Mouse (Mus musculus) lung, embryonic 15.5 days (tissue): ENCODE measurements around the gene Atp9a. TPM values are rescaled to one million over a fixed set of nuclear protein-coding genes. Genes with fewer than 3 reads are reported as not detected.
A peak's percentile ranks its signal among the peaks of the same experiment; 100 is the strongest.

Source experiments
- ATAC-seq: fragments of 200-750 bp; cut with Nextera tagmentation; 2 replicates; pipeline ENCODE4 v1.8.0; 2017; ENCODE audit warnings: moderate number of reproducible peaks, borderline replicate concordance; ENCODE audit not compliant: low FRiP score, low TSS enrichment; ENCODE audit errors: extremely low read depth
- H3K27ac ChIP-seq: fragments of 300-500 bp; sonication (generic); 2 replicates; pipeline ENCODE4 v1.5.1; 2015; ENCODE audit warnings: moderate library complexity, mild to moderate bottlenecking, inconsistent platforms
- H3K27me3 ChIP-seq: fragments of 300-500 bp; sonication (generic); 2 replicates; pipeline ENCODE4 v1.6.1; 2015; ENCODE audit warnings: inconsistent platforms
- H3K36me3 ChIP-seq: fragments of 300-500 bp; sonication (generic); 2 replicates; pipeline ENCODE4 v1.6.1; 2015; ENCODE audit warnings: inconsistent platforms
- H3K4me1 ChIP-seq: fragments of 300-500 bp; sonication (generic); 2 replicates; pipeline ENCODE4 v1.6.1; 2015; ENCODE audit warnings: inconsistent platforms
- H3K4me2 ChIP-seq: fragments of 300-500 bp; sonication (generic); 2 replicates; pipeline ENCODE4 v1.6.1; 2015; ENCODE audit warnings: inconsistent platforms, mild to moderate bottlenecking, moderate library complexity
- H3K4me3 ChIP-seq: fragments of 300-500 bp; sonication (generic); 2 replicates; pipeline ENCODE4 v1.5.1; 2015; ENCODE audit warnings: mild to moderate bottlenecking, inconsistent platforms
- H3K9ac ChIP-seq: fragments of 300-500 bp; sonication (generic); 2 replicates; pipeline ENCODE4 v1.6.1; 2015; ENCODE audit warnings: inconsistent platforms
- H3K9me3 ChIP-seq: fragments of 300-500 bp; sonication (generic); 2 replicates; pipeline ENCODE4 v1.6.1; 2016; ENCODE audit warnings: inconsistent platforms
- WGBS: fragments of 180-500 bp; shearing (Covaris S2); methylation state at CpG from one replicate; pipeline ENCODE4 v1.1.7; 2015; 5-methylcytosine and 5-hydroxymethylcytosine counted together
- polyA plus RNA-seq: library from polyadenylated mRNA; unstranded; fragments of >200 nt; fragmentation: Nextera tagmentation; extraction: Ambion mirVana; gene quantifications from 2 replicates; pipeline ENCODE4 v1.2.1, GENCODE M21; 2015

Gene Atp9a
- polyA plus RNA-seq, 1 experiment from 2014 or later: 14.3 TPM

GRCm38 (mm10) chr2:168628787-168629186 lies 113.4 kb downstream of the Atp9a start:
- no peaks in the 10 kb centered on the region for H3K36me3 ChIP-seq
- H3K4me2 ChIP-seq: no peak overlapping the region
- no peak overlapping the region for H3K27ac ChIP-seq
- H3K9me3 ChIP-seq: no peaks in the 10 kb centered on the region
- no peak overlapping the region for H3K4me3 ChIP-seq
- H3K4me1 ChIP-seq: peaks cover 11% of the 10 kb centered on the region
- ATAC-seq: no peak
- 23% methylated on average over 8 of the region's 8 CpGs for WGBS
- H3K27me3 ChIP-seq: no peaks in the 10 kb centered on the region
- H3K9ac ChIP-seq: no peak overlapping the region

- H3K9ac ChIP-seq: no peak overlapping the region
- no peak overlapping the region for H3K27ac ChIP-seq
- no peaks in the 10 kb centered on the region for H3K9me3 ChIP-seq
- no peak overlapping the region for H3K4me2 ChIP-seq
- no peaks in the 10 kb centered on the region for H3K36me3 ChIP-seq
- H3K4me1 ChIP-seq: 0 out of 2 replicates have a peak, but pooled peaks cover 4% of the 10 kb centered on the region
- 54% methylated on average over 20 of the region's 20 CpGs for WGBS
- H3K27me3 ChIP-seq: no peaks in the 10 kb centered on the region
- ATAC-seq: no peak
- no peak overlapping the region for H3K4me3 ChIP-seq
Measured at GRCm38 (mm10) chr2:168627829-168628770, 114.1 kb downstream of the Atp9a start.

- WGBS: 77% methylated on average over 9 of the region's 9 CpGs
- H3K9me3 ChIP-seq: no peaks in the 10 kb centered on the region
- H3K27me3 ChIP-seq: no peaks in the 10 kb centered on the region
- no peak overlapping the region for H3K4me2 ChIP-seq
- H3K9ac ChIP-seq: no peak overlapping the region
- H3K36me3 ChIP-seq: no peaks in the 10 kb centered on the region
- no peaks in the 10 kb centered on the region for H3K4me1 ChIP-seq
- H3K4me3 ChIP-seq: no peak overlapping the region
- ATAC-seq: no peak
- no peak overlapping the region for H3K27ac ChIP-seq
Measured at GRCm38 (mm10) chr2:168626385-168626784, 115.8 kb downstream of the Atp9a start.

- Histone ChIP-seq H3K9ac (no peak overlapping the region), H3K4me1 (no peaks in the 10 kb centered on the region), H3K4me2 (no peak overlapping the region), H3K4me3 (no peak overlapping the region), H3K27me3 (no peaks in the 10 kb centered on the region), H3K36me3 (no peaks in the 10 kb centered on the region), H3K9me3 (no peaks in the 10 kb centered on the region), H3K27ac (no peak overlapping the region)
- no peak for ATAC-seq
- 58% methylated on average over 4 of the region's 4 CpGs for WGBS
Measured at GRCm38 (mm10) chr2:168625091-168625490, 117.1 kb downstream of the Atp9a start.

- Histone ChIP-seq H3K27me3 (peaks cover 5% of the 10 kb centered on the region; the same call in 1 of the 2 replicates), H3K4me3 (no peak overlapping the region), H3K4me2 (no peak overlapping the region), H3K27ac (no peak overlapping the region), H3K36me3 (no peaks in the 10 kb centered on the region), H3K9ac (no peak overlapping the region), H3K9me3 (no peaks in the 10 kb centered on the region), H3K4me1 (no peaks in the 10 kb centered on the region)
- 72% methylated on average over 11 of the region's 11 CpGs for WGBS
- ATAC-seq: no peak
Measured at GRCm38 (mm10) chr2:168621111-168621802, 121.0 kb downstream of the Atp9a start.

- peaks cover 24% of the 10 kb centered on the region for H3K4me1 ChIP-seq
- H3K4me3 ChIP-seq: no peak overlapping the region
- no peaks in the 10 kb centered on the region for H3K36me3 ChIP-seq
- H3K9me3 ChIP-seq: no peaks in the 10 kb centered on the region
- WGBS: 72% methylated on average over 15 of the region's 15 CpGs
- H3K27me3 ChIP-seq: peaks cover 5% of the 10 kb centered on the region; the same call in 1 of the 2 replicates
- no peak overlapping the region for H3K27ac ChIP-seq
- H3K9ac ChIP-seq: no peak overlapping the region
- no peak for ATAC-seq
- H3K4me2 ChIP-seq: no peak overlapping the region
Measured at GRCm38 (mm10) chr2:168618205-168618717, 123.9 kb downstream of the Atp9a start.

GRCm38 (mm10) chr2:168615160-168615559 lies 127.0 kb downstream of the Atp9a start:
- Histone ChIP-seq H3K27me3 (peaks cover 5% of the 10 kb centered on the region), H3K4me3 (no peak overlapping the region), H3K4me2 (no peak overlapping the region), H3K36me3 (no peaks in the 10 kb centered on the region), H3K27ac (no peak overlapping the region), H3K9ac (no peak overlapping the region), H3K9me3 (no peaks in the 10 kb centered on the region), H3K4me1 (peaks cover 30% of the 10 kb centered on the region)
- WGBS: 85% methylated on average over 3 of the region's 3 CpGs
- ATAC-seq: 0 out of 2 replicates have a peak, but pooled peaks have one; percentile 15

- peak overlapping the region; percentile 23 for H3K4me2 ChIP-seq
- H3K4me1 ChIP-seq: peaks cover 30% of the 10 kb centered on the region
- ATAC-seq: peak; percentile 50; the same call in 1 of the 2 replicates
- no peak overlapping the region for H3K9ac ChIP-seq
- WGBS: 57% methylated on average over 18 of the region's 18 CpGs
- no peaks in the 10 kb centered on the region for H3K36me3 ChIP-seq
- no peak overlapping the region for H3K27ac ChIP-seq
- H3K27me3 ChIP-seq: peaks cover 5% of the 10 kb centered on the region
- no peak overlapping the region for H3K4me3 ChIP-seq
- no peaks in the 10 kb centered on the region for H3K9me3 ChIP-seq
Measured at GRCm38 (mm10) chr2:168614170-168614872, 127.9 kb downstream of the Atp9a start.

- WGBS: 36% methylated on average over 13 of the region's 13 CpGs
- no peaks in the 10 kb centered on the region for H3K9me3 ChIP-seq
- peak overlapping the region; percentile 23; the same call in 1 of the 2 replicates for H3K4me2 ChIP-seq
- H3K9ac ChIP-seq: no peak overlapping the region
- peaks cover 2% of the 10 kb centered on the region for H3K27me3 ChIP-seq
- H3K36me3 ChIP-seq: no peaks in the 10 kb centered on the region
- no peak overlapping the region for H3K4me3 ChIP-seq
- H3K27ac ChIP-seq: peak overlapping the region; percentile 31; the same call in 1 of the 2 replicates
- H3K4me1 ChIP-seq: peaks cover 30% of the 10 kb centered on the region
- ATAC-seq: 0 out of 2 replicates have a peak, but pooled peaks have one; percentile 33
Measured at GRCm38 (mm10) chr2:168613092-168613880, 128.9 kb downstream of the Atp9a start.

- no peak overlapping the region for H3K4me3 ChIP-seq
- H3K4me1 ChIP-seq: peaks cover 30% of the 10 kb centered on the region
- no peak overlapping the region for H3K4me2 ChIP-seq
- H3K36me3 ChIP-seq: no peaks in the 10 kb centered on the region
- H3K9ac ChIP-seq: no peak overlapping the region
- WGBS: 61% methylated on average over 3 of the region's 3 CpGs
- H3K9me3 ChIP-seq: no peaks in the 10 kb centered on the region
- no peak overlapping the region for H3K27ac ChIP-seq
- H3K27me3 ChIP-seq: peaks cover 4% of the 10 kb centered on the region; the same call in 1 of the 2 replicates
- no peak for ATAC-seq
Measured at GRCm38 (mm10) chr2:168610941-168611340, 131.3 kb downstream of the Atp9a start.
